Mouse (Mus musculus) frontal cortex, adult 2 months (tissue): ENCODE measurements at regions not wholly inside any gene's neighbourhood (a gene's known extent, or its start where the extent isn't known, plus 50 kb on each side); places are given as distances from the start of the nearest gene placed in this dataset.
"Not testable (repeated sequence)": the region's sequence is repeated elsewhere in the genome, so short reads cannot be mapped to it uniquely, and the experiment has no call there.

Source experiments
- DNase-seq, 2 experiments: peaks; one replicate each; pipeline ENCODE4 v3.0.0; 2022; ENCODE audit warnings: low spot score in 1 of 2; ENCODE audit errors: extremely low spot score in 1 of 2

- no peak for DNase-seq
These were observed 178.2 kb upstream of the Afdn start for GRCm38 (mm10) chr17:13581995-13582588.

GRCm38 (mm10) chr17:13583475-13584233 is 176.7 kb upstream of the Afdn start:
- DNase-seq, result no peak

- no peak for DNase-seq
These were observed 175.9 kb upstream of the Afdn start for GRCm38 (mm10) chr17:13584394-13584793.

GRCm38 (mm10) chr17:13590240-13590837 is 170.0 kb upstream of the Afdn start:
- not testable (repeated sequence) for DNase-seq
